Mouse (Mus musculus) forebrain, embryonic 14.5 days (tissue): ENCODE measurements at regions not wholly inside any gene's neighbourhood (a gene's known extent, or its start where the extent isn't known, plus 50 kb on each side); places are given as distances from the start of the nearest gene placed in this dataset.
A peak's percentile ranks its signal among the peaks of the same experiment; 100 is the strongest.

Experiments
- ATAC-seq: fragments of 200-750 bp; cut with Nextera tagmentation; 2 replicates; pipeline ENCODE4 v1.8.0; 2017; ENCODE audit warnings: mild to moderate bottlenecking, moderate library complexity
- DNase-seq: peaks from one replicate; pipeline ENCODE4 v3.0.0-alpha.2; 2015; ENCODE audit warnings: low spot score
- H3K27ac ChIP-seq: fragments of 300-500 bp; sonication (generic); 2 replicates; pipeline ENCODE4 v1.5.1; 2014; ENCODE audit warnings: low read depth, mild to moderate bottlenecking, control low read depth, low read length, moderate library complexity
- H3K27me3 ChIP-seq: fragments of 300-500 bp; sonication (generic); replicated peaks from 2 replicates; pipeline ENCODE4 v1.6.1; 2014; ENCODE audit warnings: low read length, control low read depth, mixed read lengths; ENCODE audit not compliant: control insufficient read depth, insufficient read depth
- H3K36me3 ChIP-seq: fragments of 300-500 bp; sonication (generic); 2 replicates; pipeline ENCODE4 v1.6.1; 2014; ENCODE audit warnings: low read length, control low read depth; ENCODE audit not compliant: control insufficient read depth, insufficient read depth
- H3K4me1 ChIP-seq: fragments of 300-500 bp; sonication (generic); 2 replicates; pipeline ENCODE4 v1.6.1; 2014; ENCODE audit warnings: antibody characterized with exemption, low read length, control low read depth; ENCODE audit not compliant: control insufficient read depth, insufficient read depth
- H3K4me2 ChIP-seq: fragments of 300-500 bp; sonication (generic); 2 replicates; pipeline ENCODE4 v1.6.1; 2014; ENCODE audit warnings: mild to moderate bottlenecking, control low read depth, low read length
- H3K4me3 ChIP-seq: fragments of 300-500 bp; sonication (generic); 2 replicates; pipeline ENCODE4 v1.5.1; 2014; ENCODE audit warnings: low read depth, low read length, control low read depth
- H3K9ac ChIP-seq: fragments of 300-500 bp; sonication (generic); 2 replicates; pipeline ENCODE4 v1.6.1; 2014; ENCODE audit warnings: mild to moderate bottlenecking, low read length, control low read depth, moderate library complexity
- H3K9me3 ChIP-seq: fragments of 300-500 bp; sonication (generic); replicated peaks from 2 replicates; pipeline ENCODE4 v1.6.1; 2016; ENCODE audit warnings: low read length, control low read depth, mixed read lengths; ENCODE audit not compliant: control insufficient read depth
- WGBS: fragments of 180-500 bp; shearing (Covaris S2); extraction: QIAGEN DNeasy Blood & Tissue Kit; methylation state at CpG from one replicate; pipeline ENCODE4 v1.1.7; 2014; 5-methylcytosine and 5-hydroxymethylcytosine counted together

- Histone ChIP-seq H3K27ac (no peak overlapping the region), H3K9me3 (0 out of 2 replicates have a peak, but pooled peaks cover 9% of the 10 kb centered on the region), H3K4me2 (no peak overlapping the region), H3K27me3 (no peaks in the 10 kb centered on the region), H3K4me3 (no peak overlapping the region), H3K9ac (no peak overlapping the region), H3K36me3 (no peaks in the 10 kb centered on the region), H3K4me1 (no peaks in the 10 kb centered on the region)
- DNase-seq (no peak), ATAC-seq (no peak)
- 91% methylated on average over 15 of the region's 15 CpGs for WGBS
These were observed 70.3 kb upstream of the 1700021F07Rik start for GRCm38 (mm10) chr2:173451993-173452481.

- Histone ChIP-seq H3K36me3 (no peaks in the 10 kb centered on the region), H3K4me3 (no peak overlapping the region), H3K4me1 (no peaks in the 10 kb centered on the region), H3K9ac (no peak overlapping the region), H3K27me3 (no peaks in the 10 kb centered on the region), H3K9me3 (0 out of 2 replicates have a peak, but pooled peaks cover 5% of the 10 kb centered on the region), H3K4me2 (no peak overlapping the region), H3K27ac (no peak overlapping the region)
- WGBS = 92% methylated on average over 4 of the region's 4 CpGs
- DNase-seq (no peak), ATAC-seq (no peak)
These were observed 69.6 kb upstream of the 1700021F07Rik start for GRCm38 (mm10) chr2:173452800-173453199.

GRCm38 (mm10) chr2:173453569-173454405 is 68.6 kb upstream of the 1700021F07Rik start:
- ATAC-seq = peak; percentile 46; the same call in 1 of the 2 replicates
- no peaks in the 10 kb centered on the region for H3K27me3 ChIP-seq
- 67% methylated on average over 14 of the region's 14 CpGs for WGBS

GRCm38 (mm10) chr2:173454741-173455140 is 67.6 kb upstream of the 1700021F07Rik start:
- no peaks in the 10 kb centered on the region for H3K4me1 ChIP-seq
- no peak for ATAC-seq
- H3K27me3 ChIP-seq = no peaks in the 10 kb centered on the region
- 98% methylated on average over 4 of the region's 4 CpGs for WGBS
- no peak overlapping the region for H3K9ac ChIP-seq
- no peaks in the 10 kb centered on the region for H3K36me3 ChIP-seq
- H3K27ac ChIP-seq = no peak overlapping the region
- no peak for DNase-seq
- H3K9me3 ChIP-seq = 0 out of 2 replicates have a peak, but pooled peaks cover 5% of the 10 kb centered on the region
- no peak overlapping the region for H3K4me2 ChIP-seq
- H3K4me3 ChIP-seq = no peak overlapping the region

More at GRCm38 (mm10) chr2:173453569-173454405, 68.6 kb upstream of the 1700021F07Rik start:
- Histone ChIP-seq H3K9ac (no peak overlapping the region), H3K4me1 (no peaks in the 10 kb centered on the region), H3K36me3 (no peaks in the 10 kb centered on the region), H3K27ac (no peak overlapping the region), H3K4me2 (no peak overlapping the region), H3K4me3 (no peak overlapping the region), H3K9me3 (0 out of 2 replicates have a peak, but pooled peaks cover 5% of the 10 kb centered on the region)
- DNase-seq = peak; percentile 41

- no peaks in the 10 kb centered on the region for H3K4me1 ChIP-seq
- ATAC-seq (no peak), DNase-seq (no peak)
- H3K27ac ChIP-seq = no peak overlapping the region
- WGBS = 94% methylated on average over 12 of the region's 12 CpGs
- 0 out of 2 replicates have a peak, but pooled peaks cover 5% of the 10 kb centered on the region for H3K9me3 ChIP-seq
- no peak overlapping the region for H3K4me3 ChIP-seq
- no peak overlapping the region for H3K4me2 ChIP-seq
- H3K27me3 ChIP-seq = no peaks in the 10 kb centered on the region
- no peaks in the 10 kb centered on the region for H3K36me3 ChIP-seq
- H3K9ac ChIP-seq = no peak overlapping the region
These were observed 67.2 kb upstream of the 1700021F07Rik start for GRCm38 (mm10) chr2:173455216-173455615.

- Histone ChIP-seq H3K4me3 (no peak overlapping the region), H3K4me1 (no peaks in the 10 kb centered on the region), H3K36me3 (no peaks in the 10 kb centered on the region), H3K4me2 (no peak overlapping the region), H3K27me3 (no peaks in the 10 kb centered on the region), H3K27ac (no peak overlapping the region), H3K9me3 (0 out of 2 replicates have a peak, but pooled peaks cover 5% of the 10 kb centered on the region), H3K9ac (no peak overlapping the region)
- WGBS = 80% methylated on average over 7 of the region's 7 CpGs
- ATAC-seq (no peak), DNase-seq (no peak)
These were observed 66.3 kb upstream of the 1700021F07Rik start for GRCm38 (mm10) chr2:173456083-173456482.

GRCm38 (mm10) chr2:173456924-173457623 is 65.3 kb upstream of the 1700021F07Rik start:
- Histone ChIP-seq H3K36me3 (no peaks in the 10 kb centered on the region), H3K27ac (no peak overlapping the region), H3K4me3 (no peak overlapping the region), H3K4me2 (no peak overlapping the region), H3K9ac (no peak overlapping the region), H3K27me3 (no peaks in the 10 kb centered on the region), H3K9me3 (0 out of 2 replicates have a peak, but pooled peaks cover 5% of the 10 kb centered on the region), H3K4me1 (no peaks in the 10 kb centered on the region)
- ATAC-seq (no peak), DNase-seq (no peak)
- WGBS = 89% methylated on average over 9 of the region's 9 CpGs

GRCm38 (mm10) chr2:173457624-173458320 is 64.6 kb upstream of the 1700021F07Rik start:
- Histone ChIP-seq H3K4me3 (no peak overlapping the region), H3K36me3 (no peaks in the 10 kb centered on the region), H3K9me3 (0 out of 2 replicates have a peak, but pooled peaks cover 5% of the 10 kb centered on the region), H3K27me3 (no peaks in the 10 kb centered on the region), H3K27ac (no peak overlapping the region), H3K4me2 (no peak overlapping the region), H3K9ac (no peak overlapping the region), H3K4me1 (no peaks in the 10 kb centered on the region)
- ATAC-seq (no peak), DNase-seq (no peak)
- WGBS = 94% methylated on average over 18 of the region's 18 CpGs
